Mouse (Mus musculus): ENCODE results near the gene Ftcd.

DNA sequence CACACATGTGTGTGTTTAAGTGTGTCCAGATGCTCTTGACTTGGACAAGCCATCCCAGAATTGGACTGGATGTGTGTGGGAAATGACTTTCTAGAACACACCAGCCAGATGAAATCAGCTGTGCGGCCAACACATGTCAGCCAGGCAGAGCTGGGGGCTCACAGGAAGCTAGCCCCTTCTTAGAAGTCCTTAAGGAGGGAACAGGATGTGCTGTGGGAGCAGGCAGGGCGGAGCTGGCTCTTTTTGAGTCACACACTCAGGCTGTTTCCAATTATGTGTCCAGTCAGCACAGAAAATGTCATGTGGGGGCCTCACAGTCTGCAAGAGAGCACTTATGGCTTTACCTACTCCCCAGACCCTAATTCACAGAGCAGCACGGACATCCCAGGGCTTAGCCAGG is 60.6 kb downstream of the Ftcd start:
- TF ChIP-seq POLR2A (IDR thresholded peaks at IDR 0.05; ENCODE audit: borderline replicate concordance, low read depth, low read length) (no peak), CTCF (IDR thresholded peaks at IDR 0.05; ENCODE audit: low read depth, low read length) (no peak)
